Mouse (Mus musculus) bone marrow, adult 2 months (tissue): ENCODE results near the gene Zmynd10. TPM values are rescaled to one million over a fixed set of nuclear protein-coding genes. Genes with fewer than 3 reads are reported as not detected.

ENCODE experiments used
- H3K27ac ChIP-seq: fragments of 200-500 bp; 2 replicates; pipeline ENCODE4 v1.5.1; 2012; ENCODE audit warnings: low read depth, mild to moderate bottlenecking, control low read depth, inconsistent platforms, low read length; ENCODE audit not compliant: control insufficient read depth, poor library complexity, insufficient read depth
- H3K4me1 ChIP-seq: fragments of 200-500 bp; 2 replicates; pipeline ENCODE4 v1.6.1; 2011; ENCODE audit warnings: low read length; ENCODE audit not compliant: control insufficient read depth, insufficient read depth
- H3K4me3 ChIP-seq: fragments of 200-500 bp; replicated peaks from 2 replicates; pipeline ENCODE3; 2011; ENCODE audit warnings: mild to moderate bottlenecking, low read depth, low read length, control low read depth; ENCODE audit not compliant: control insufficient read depth
- CTCF ChIP-seq: fragments of 200-500 bp; IDR thresholded peaks from 2 replicates; pipeline ENCODE4 v1.5.1; 2011; ENCODE audit warnings: low read length, control low read depth; ENCODE audit not compliant: control insufficient read depth, insufficient read depth
- POLR2A ChIP-seq: fragments of 200-500 bp; IDR thresholded peaks from 2 replicates; pipeline ENCODE4 v1.6.1; 2011; ENCODE audit warnings: low read depth, mild to moderate bottlenecking, control low read depth, low read length, borderline replicate concordance; ENCODE audit not compliant: control insufficient read depth
- WGBS: fragments of 180-500 bp; shearing (Covaris S2); methylation state at CpG from one replicate; pipeline ENCODE4 v1.1.7; 2018; 5-methylcytosine and 5-hydroxymethylcytosine counted together
- polyA plus RNA-seq: library from polyadenylated mRNA; stranded (reverse); fragments of >200 nt; gene quantifications from 2 replicates; pipeline ENCODE4 v1.2.4, GENCODE M21; 2011; ENCODE audit warnings: low replicate concordance; ENCODE audit not compliant: missing spikeins, insufficient read depth, insufficient read length

Gene Zmynd10
- polyA plus RNA-seq, 1 experiment = not detected

DNA sequence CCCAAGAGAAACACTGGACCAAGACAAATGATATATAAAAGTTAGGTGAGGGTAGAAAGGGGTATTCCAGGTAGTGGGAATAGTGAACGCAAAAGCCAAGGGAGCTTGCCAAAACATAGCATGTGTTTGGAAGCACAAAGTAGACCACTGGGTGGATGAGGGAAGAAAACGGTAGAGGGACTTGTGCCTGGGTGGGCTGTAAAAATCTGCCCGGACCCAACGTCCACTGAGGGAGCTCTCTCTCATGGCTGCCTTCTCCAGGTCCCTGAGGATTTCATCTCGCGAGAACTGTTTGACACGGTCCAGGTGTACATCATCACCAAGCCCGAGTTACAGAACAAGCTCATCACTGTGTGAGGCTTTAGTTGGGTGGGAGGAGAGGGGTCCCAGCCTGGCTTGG is 4.4 kb upstream of the Zmynd10 start:
- H3K4me3 ChIP-seq = no peak overlapping the region
- 64% methylated on average over 8 of the region's 8 CpGs for WGBS
- H3K4me1 ChIP-seq = peaks cover 3% of the 10 kb centered on the region; the same call in 1 of the 2 replicates
- no peak overlapping the region for H3K27ac ChIP-seq
- TF ChIP-seq POLR2A (no peak), CTCF (no peak)

DNA sequence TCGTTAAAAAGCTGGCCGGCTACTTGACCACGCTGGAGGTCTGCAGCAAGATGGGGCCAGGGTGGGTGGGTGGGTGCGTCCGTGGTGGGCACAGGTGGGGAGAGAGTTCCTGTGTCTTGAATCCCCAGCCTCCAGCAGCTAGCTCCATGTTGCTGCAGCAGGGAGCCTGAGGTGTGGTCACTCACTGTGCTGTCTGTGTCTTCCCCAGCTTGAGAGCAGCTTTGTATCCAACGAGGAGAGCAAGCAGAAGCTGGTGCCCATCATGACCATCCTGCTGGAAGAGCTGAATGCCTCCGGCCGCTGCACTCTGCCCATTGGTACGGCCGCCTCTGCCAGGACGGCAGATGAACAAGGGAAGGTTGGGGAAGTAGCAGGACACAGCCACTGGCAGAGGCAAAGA is 3.8 kb upstream of the Zmynd10 start:
- no peak overlapping the region for H3K27ac ChIP-seq
- 88% methylated on average over 11 of the region's 11 CpGs for WGBS
- H3K4me3 ChIP-seq = no peak overlapping the region
- H3K4me1 ChIP-seq = peaks cover 3% of the 10 kb centered on the region; the same call in 1 of the 2 replicates
- no peak for TF ChIP-seq CTCF
- TF ChIP-seq POLR2A = no peak

DNA sequence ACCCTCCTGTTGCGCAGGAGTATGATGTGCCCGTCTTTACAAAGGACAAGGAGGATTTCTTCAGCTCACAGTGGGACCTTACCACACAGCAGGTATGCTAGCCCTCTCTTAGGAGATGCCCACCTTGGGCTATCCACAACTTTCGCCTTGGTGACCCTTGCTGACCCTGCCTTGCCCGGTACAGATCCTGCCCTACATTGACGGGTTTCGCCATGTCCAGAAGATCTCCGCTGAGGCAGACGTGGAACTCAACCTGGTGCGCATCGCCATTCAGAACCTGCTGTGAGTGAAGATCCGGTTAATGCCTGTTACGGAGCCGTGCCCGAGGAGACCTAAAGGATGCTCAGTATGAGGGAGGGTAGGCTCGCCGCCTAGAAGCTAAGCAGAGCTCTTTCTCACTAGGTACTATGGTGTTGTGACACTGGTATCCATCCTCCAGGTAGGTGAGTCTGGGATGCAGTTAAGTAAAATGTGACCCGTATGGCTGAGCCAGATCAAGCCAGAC is 2.9 kb upstream of the Zmynd10 start:
- H3K4me3 ChIP-seq = no peak overlapping the region
- 96% methylated on average over 17 of the region's 17 CpGs for WGBS
- H3K27ac ChIP-seq = no peak overlapping the region
- TF ChIP-seq CTCF = no peak
- TF ChIP-seq POLR2A = no peak
- peaks cover 3% of the 10 kb centered on the region; the same call in 1 of the 2 replicates for H3K4me1 ChIP-seq

DNA sequence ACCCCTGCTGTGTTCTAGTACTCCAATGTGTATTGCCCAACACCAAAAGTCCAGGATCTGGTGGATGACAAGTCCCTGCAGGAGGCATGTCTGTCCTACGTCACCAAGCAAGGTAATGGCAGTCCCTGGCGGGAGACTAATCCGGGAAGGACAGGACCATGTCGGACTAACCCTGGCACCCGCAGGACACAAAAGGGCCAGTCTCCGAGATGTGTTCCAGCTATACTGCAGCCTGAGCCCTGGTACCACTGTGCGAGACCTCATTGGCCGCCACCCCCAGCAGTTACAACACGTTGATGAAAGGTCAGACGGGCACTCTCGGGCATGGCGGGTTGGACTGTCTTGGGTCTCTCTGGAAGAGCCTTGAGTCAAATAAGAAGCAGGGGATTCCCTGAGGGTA is 2.4 kb upstream of the Zmynd10 start:
- no peak for TF ChIP-seq POLR2A
- no peak for TF ChIP-seq CTCF
- H3K4me1 ChIP-seq = peaks cover 3% of the 10 kb centered on the region; the same call in 1 of the 2 replicates
- 91% methylated on average over 12 of the region's 12 CpGs for WGBS
- no peak overlapping the region for H3K27ac ChIP-seq
- H3K4me3 ChIP-seq = no peak overlapping the region

GRCm38 (mm10) chr9:107545199-107545598 is 1.9 kb upstream of the Zmynd10 start:
- no peak for TF ChIP-seq POLR2A
- TF ChIP-seq CTCF = 0 out of 2 replicates have a peak, but pooled peaks have one; percentile 9
- H3K27ac ChIP-seq = no peak overlapping the region
- no peak overlapping the region for H3K4me3 ChIP-seq
- 83% methylated on average over 10 of the region's 10 CpGs for WGBS
- peaks cover 3% of the 10 kb centered on the region; the same call in 1 of the 2 replicates for H3K4me1 ChIP-seq

DNA sequence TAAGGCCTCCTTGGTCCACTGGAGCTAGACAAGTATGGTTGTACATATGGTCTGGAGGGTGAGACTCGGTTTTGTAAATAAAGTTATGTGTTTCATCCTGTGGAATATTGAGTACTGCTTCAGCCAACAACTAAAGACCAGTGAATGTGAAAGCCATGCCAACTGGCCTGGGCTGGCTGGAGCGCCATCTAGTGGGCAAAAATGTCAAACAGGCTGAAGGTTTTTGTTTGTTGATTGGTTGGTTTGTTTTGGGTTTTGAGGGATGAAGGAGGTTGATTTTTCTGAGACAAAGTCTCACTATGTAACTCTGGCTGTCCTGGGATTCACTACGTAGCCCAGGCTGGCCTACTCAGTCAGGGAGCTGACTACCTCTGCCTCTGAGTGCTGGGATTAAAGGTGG is 1.5 kb upstream of the Zmynd10 start:
- H3K27ac ChIP-seq = no peak overlapping the region
- H3K4me1 ChIP-seq = peaks cover 4% of the 10 kb centered on the region; the same call in 1 of the 2 replicates
- no peak overlapping the region for H3K4me3 ChIP-seq
- TF ChIP-seq CTCF = peak; percentile 92
- no peak for TF ChIP-seq POLR2A
- WGBS = 19% methylated on average over 3 of the region's 3 CpGs

GRCm38 (mm10) chr9:107547957-107548356 is 859 bp downstream of the Zmynd10 start:
- WGBS = 69% methylated on average over 5 of the region's 5 CpGs
- Histone ChIP-seq H3K4me1 (peaks cover 13% of the 10 kb centered on the region; the same call in 1 of the 2 replicates), H3K27ac (no peak overlapping the region), H3K4me3 (no peak overlapping the region)
- TF ChIP-seq CTCF = no peak
- no peak for TF ChIP-seq POLR2A

- 89% methylated on average over 10 of the region's 10 CpGs for WGBS
- TF ChIP-seq CTCF = no peak
- no peak for TF ChIP-seq POLR2A
- peaks cover 13% of the 10 kb centered on the region; the same call in 1 of the 2 replicates for H3K4me1 ChIP-seq
- H3K4me3 ChIP-seq = no peak overlapping the region
- H3K27ac ChIP-seq = no peak overlapping the region
Measured at GRCm38 (mm10) chr9:107548820-107549219, 1.7 kb downstream of the Zmynd10 start.
